Mouse (Mus musculus) frontal cortex, postnatal 10 days (tissue): ENCODE measurements at regions not wholly inside any gene's neighbourhood (a gene's known extent, or its start where the extent isn't known, plus 50 kb on each side); places are given as distances from the start of the nearest gene placed in this dataset.

ENCODE experiments used
- DNase-seq, 2 experiments: peaks; one replicate each; pipeline ENCODE4 v3.0.0; 2022; ENCODE audit warnings: low spot score in 2 of 2, mixed read lengths in 1 of 2

DNA sequence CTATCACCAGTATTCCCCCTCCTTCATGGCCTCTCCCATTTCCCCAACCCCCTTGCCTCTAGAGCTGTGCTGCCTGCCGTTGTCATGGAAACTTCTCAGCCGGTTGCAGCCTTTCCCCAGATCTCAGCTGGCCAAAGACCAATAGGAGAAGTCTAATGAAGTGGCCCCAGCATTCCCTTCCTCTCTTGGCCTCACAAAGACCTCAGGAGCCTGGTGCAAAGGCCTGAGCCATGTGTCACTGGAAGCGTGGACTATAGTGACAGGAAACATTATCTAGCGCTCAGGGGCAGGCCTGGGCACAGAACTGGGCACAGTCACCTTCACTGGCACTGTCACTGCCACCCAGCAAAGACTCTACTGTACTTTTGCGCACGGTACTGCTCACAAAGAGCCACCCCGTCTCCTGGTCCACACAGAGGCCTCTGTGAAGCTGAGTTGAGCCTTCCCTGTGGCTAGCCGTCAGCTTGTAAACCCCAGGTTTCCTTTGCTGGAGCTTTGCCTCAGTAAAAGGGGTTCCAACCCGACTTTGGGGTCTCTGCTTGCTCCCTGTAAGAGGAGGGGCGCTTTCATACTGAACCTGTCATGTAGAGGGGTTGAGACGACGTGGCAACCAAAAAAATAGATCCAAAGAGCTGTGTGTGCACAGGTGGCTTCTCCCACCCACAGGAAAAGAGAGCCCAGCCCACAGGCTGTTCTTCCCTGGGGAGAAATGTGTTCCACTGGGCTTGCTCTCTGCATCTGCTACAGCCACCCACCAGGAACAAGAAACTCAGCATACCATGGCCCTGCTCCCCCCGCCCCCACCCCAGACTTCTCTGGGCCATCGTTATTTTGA is 282.5 kb upstream of the Gjb5 start:
- peak; percentile 57 to 66 for DNase-seq

DNA sequence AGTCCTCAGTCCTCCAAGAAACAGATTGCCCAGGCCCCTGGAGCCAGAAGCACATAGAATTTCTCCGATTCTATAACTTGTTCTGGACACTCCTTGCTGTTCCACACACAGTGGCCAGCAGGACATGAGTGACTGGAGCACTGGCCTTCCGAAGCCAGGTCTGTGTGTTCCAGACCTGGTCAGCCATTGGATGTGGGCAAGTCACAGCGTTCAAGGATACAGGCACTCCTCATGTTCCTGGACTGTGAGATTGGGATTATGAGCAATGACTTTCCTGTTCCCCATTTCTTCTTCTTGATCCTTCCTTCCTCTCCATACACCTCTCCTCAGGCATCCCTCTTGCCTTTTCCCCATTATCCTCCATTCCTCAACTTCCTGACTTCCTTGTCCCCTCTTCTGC is 281.8 kb upstream of the Gjb5 start:
- DNase-seq = no peak

DNA sequence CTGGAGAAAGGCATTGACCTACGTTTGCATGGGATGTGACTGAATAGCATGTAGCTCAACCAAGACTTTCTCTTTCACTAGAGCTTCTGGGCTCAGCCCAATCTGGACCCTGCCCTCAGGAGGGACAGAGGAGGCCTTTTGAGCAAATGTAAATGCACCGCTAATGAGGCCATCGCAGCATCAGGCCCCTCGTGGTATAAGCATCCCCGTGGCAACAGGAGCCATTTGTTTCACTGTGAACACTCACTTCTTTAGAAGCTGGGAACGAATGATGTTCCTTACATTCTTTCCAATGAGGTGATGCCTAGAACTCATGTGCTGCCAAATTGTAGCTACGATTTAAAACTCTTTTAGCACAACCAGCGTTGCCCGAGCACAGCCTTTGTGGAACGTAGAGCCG is 279.0 kb upstream of the Gjb5 start:
- no peak for DNase-seq

DNA sequence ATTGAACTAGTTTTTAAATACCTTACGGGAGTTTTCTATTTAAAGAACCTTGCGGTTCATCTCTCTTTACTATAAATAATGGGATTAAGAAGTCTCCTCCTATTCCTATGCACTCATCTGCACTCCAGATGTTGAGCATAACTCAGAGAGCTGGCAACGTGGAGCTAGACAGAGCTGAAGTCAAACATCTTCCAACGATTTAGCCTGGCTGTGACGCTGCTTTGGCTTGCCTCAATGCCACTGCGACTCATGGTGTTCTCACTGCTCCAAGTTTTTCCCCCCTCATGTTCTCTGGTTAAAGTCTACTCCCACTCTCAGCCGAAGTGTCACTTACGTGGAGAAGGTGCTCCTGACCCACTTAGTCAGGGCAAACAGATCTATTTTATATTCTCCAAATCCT is 277.3 kb upstream of the Gjb5 start:
- no peak for DNase-seq

DNA sequence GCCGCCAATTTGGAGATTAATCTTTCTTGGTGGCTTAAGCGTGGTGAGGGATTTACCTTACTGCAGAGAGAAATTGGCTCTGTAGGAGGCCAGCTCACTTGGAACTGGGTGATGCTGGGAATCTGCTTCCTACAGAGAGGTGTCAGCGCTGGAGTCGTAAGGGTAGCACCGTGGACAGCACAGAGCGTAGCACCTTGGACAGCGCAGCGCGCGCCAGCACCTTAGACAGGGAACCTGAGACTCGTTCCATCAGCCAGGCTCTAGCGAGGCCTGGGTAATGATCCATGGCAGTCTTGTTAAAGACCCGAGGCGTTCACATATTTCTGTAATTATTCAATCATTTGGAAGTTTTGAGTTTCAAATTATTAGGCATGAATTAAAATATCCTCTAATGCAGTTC is 261.9 kb upstream of the Gjb5 start:
- no peak for DNase-seq

DNA sequence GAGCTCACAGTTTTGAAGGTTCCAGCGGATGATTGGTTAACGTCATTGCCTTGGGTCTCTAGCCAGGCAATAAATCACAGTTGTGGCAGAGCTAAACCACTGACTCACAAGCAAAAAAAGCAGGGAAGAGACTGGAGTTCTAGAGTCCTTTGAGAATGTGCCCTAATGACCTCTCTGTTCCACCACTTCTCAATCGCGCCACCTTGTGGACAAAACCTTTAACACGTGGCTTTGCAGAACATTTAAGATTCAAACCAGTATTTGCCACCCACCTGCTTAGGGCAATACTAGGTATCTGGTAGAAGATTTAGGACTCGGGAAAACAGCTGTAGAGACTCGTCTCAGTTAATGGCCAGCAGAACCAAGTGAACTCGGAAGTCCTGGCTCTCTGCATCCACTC is 254.8 kb upstream of the Gjb5 start:
- DNase-seq = no peak

DNA sequence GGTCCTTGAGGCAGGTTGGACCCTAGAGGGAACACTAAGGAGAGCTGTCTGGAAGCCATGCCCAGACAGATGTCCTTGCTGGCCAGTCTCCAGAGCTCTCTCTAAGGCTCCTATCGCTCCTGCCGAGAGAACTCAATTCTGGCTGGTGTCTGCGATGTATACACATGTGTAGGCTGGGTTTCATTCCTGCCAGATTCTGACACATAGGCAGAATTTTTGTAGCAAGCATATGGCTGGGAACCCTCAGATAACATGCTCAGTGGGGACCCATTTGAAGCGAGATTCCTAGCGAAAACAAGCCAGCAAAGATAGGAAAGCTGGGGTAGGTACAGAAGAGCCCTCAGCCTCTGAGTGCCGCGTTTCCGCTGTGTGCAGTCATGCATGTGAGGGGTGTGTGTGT is 242.9 kb upstream of the Gjb5 start:
- peak; percentile 32 to 54 for DNase-seq

DNA sequence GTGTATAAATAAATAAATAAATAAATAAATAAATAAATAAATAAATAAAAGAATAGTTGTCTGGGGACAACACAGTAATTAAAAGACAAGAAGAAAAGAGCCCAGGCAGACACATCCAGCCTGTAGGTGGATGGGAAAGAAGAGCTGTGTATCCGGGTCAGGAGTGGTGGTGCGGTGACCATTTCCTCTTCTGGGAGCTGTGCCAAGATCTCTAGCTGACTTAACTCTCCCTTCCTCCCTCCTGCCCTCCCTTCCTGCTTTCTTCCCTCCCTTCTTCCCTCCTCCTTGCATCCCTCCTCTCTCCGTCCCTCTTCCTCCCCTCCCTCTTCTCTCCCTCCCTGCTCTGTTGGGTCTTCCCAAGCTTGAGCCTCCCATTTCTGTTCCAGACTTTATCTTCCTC is 240.6 kb upstream of the Gjb5 start:
- no peak for DNase-seq

DNA sequence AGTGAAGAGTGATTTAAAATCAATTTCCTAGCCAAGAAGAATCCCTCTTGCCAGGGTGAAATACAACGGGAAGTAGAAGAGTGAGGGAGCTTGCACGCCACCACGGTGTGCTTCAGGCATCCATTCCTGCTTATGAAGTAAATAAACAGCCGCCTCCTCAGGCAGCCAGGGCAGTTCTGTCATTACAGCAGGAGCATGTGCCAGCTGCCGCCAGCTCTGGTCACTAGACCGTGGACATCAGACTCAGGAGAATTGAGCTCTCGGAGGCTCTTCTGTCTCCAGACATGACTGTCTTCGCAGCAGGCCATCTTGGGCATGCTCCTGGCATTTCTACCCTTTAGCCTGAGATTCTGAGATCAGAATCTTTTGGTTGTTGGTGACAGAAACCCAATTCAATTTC is 236.1 kb upstream of the Gjb5 start:
- no peak for DNase-seq

DNA sequence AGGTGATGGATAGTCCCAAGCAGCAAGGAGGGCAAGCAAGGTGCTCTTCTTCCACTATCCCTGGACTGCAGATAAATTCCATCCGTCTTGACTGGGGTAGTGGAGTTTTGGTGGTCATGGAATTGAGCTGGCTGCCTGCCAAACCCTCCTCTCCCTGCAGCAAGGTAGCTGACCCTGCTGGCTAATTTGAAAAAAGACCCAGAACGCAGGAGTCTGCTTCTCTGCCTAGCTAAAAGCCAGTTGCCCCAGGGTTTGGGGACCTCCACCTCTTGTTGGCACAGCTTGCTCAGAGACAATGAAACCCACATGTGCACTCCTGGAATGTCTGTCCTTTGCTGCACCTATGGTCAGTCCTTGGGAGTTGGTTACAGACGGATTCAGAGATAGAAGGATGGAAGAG is 233.6 kb upstream of the Gjb5 start:
- no peak for DNase-seq

DNA sequence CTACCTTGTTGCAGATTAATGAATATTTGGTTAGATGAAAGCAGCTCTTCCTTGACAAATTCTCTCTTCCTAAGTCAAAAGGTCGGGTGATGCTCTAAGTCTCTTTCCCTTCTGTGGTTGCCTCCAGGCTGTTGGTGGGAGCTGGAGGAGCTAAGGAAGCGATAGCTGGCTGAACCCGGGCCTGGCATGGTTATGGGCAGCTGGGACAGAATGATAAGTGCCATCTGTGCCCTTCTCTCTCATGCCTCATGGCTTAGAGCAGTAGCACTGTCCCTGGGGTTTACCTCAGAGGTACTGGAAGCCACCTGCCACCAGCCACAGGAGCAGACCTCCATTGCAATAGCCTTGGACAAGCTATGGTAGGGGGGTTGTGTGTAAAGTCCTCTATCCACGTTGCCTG is 228.8 kb upstream of the Gjb5 start:
- DNase-seq = no peak

DNA sequence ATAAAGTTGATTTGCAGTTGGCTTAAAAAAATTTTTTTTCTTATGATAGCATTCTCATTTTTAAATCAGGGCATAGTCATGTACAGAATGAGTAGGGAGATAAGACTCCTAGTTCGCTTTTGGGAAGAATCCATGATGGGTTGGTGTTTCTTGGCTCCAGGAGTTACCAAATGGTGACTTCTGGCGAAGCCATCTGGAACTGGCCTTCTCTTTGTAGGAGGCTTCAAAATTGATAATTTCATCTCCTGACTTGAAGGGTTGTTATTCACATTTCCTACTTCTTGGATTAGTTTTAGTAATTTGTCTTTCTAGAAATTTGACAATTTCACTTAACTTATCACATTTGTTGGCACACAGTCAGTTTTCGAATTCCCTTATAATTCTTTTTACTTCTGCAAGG is 218.5 kb upstream of the Gjb5 start:
- no peak for DNase-seq

DNA sequence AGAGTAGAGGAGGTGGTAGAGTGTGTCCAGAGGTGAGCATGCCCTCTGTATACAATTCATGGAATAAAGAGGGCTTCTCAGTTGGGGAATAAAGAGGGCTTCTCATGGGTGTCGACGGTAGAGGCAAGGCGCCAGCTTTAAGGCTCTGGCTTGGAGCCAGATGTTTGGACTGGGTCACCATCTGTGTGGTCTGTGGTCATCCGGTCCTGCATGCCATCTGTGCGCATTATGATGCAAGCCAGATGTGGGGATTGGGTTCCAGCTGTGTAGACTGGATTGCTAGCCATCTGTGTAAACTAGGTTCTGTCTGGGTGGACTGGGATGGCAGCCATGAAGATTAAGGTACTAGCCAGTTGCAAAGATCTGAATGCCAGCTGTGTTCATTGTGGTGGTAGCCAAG is 204.6 kb upstream of the Gjb5 start:
- no peak for DNase-seq

DNA sequence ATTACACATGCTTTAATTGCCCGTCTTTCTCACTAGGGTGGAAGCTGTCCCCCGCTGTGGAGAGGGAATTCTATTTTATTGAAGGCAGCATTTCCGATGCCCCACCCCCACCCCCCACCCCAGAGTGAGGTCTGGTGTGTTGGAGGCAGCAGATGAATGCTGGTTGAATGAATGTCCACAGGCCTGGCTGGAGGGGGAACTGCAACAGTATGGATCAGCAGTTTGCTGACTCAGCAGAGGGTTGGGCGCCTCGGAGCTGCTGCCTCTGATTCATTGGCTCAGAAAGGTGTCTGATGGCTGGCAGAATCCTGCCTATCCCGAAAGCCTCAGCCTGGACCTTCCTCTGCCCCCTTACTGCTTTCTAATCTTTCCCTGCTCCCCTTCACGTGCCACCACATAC is 200.6 kb upstream of the Gjb5 start:
- no peak for DNase-seq

DNA sequence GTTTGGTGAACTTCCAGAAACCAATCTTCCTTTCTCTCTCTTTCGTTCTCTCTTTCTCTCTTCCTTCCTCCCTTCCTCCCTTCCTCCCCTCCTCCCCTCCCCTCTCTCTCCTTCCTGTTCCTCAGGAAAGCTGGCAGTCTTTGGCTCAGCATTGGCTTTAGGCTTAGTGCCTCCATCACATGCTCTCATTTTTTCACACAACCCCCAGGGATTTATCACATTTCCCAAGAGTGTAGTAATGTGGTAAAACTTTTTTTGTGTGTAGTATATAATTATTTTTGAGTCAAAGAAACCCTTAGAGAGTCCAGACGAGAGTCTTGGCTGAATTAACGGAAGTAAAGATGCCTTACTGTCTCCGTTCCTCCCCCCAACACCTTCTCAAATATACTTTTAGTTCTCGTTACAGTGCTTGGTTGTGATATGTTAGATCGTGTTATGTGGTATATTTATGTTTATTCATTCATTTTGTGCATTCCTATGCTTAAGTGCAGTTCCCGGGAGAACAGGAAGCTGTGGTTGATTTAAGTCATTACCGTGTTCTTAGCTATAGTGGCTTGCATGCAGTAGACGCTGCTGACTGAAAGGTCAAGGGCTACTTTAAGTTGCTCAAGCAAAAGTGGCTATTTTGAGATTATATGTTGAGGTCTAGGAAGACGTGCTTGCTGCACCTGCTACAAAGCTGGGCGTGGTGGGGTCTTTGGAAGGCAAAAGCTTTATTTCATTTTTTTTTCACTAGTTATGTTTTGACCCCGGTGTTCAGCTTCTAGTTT is 194.7 kb upstream of the Gjb5 start:
- DNase-seq = no peak

DNA sequence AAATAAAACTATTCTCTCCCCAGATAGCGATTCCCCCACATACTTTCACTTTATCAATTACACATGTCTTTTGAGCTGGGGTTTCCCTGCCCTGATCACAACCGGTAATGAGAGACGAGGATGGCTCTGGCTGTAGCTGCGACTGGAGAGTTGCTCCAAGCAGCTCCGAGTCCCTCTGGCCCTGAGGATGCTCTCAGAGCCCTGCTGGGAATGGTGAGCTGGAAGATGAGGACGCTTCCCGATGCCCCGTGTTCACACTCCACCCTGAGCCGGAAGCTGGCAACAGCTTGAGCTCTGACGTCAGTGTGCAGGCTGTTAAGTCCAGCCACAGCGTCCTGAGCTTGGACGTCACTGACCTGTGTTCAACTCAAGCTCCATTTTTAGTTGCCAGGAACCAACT is 191.6 kb upstream of the Gjb5 start:
- no peak for DNase-seq

DNA sequence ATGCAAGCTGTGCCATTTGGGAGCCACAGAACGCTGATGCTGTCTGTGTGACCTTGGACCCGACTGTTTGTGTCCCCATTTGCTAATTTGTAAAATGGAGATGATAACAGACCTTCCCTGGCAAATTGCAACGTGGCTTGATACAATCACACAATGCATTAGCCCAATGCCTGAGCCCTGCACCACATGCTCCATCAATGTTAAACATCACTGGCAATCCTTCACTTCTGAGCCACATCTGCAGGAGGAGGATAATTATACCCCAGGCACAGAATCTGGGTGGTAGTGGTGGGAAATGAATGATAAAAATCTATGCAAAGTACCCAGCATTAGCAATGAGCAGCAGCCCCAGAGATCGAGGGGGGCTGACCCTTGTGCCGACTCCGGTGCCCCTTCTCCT is 191.0 kb upstream of the Gjb5 start:
- DNase-seq = no peak

DNA sequence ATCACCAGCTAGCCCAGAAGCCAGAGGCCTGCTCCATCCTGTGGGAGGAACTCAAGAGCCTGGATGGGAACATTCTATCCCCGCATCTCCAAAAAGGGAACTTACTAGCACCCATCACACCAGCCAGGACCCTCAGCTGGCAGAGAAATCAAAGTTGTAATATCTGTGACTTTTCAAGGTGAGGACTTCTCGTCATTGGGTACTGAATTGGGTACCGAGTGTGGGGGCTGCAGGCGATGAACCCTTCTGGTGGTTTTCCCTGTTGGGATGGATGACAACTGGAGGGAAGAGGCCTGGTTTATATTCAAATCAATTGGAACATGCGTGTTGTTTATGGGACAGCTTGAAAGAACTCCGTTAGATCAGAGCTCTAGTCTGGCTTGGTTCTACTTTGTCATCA is 187.1 kb upstream of the Gjb5 start:
- no peak for DNase-seq

DNA sequence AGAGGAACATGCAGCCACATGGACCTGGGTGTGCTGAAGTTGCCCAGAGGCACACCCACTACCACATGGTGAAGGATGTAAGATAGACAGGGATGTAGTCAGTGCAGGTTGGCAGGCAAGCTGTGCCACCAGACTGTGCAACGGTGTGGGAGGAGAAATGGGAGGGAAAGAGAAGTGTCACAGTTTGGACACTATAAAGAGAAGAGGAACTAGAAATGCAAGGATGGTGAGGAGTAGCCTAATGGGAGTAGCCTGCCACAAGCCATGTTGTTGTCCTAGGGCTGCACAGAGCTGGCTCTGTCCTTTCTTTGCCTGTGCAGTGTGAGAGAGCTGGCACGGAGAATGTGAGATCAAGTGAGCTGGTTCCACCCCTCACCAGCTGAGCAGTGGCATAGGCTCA is 185.3 kb upstream of the Gjb5 start:
- DNase-seq = no peak

DNA sequence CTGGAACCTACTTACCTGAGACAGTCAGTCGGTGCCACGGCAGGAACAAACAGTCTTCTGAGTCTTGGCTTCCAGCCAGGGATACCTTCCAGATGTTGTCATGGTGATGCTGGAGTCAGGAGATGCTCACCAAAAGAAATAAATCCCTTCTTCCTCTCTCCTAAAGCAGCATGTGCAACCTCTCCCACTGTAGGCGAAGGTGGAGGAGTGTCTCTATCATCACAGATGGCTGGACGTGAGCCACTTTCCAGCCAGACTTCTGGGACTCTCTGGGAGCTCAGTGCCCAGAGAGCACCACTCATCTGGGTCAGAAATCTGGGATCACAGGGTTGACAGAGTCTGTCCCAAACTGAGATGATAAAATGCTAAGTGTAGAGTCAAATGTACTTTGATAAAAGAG is 184.8 kb upstream of the Gjb5 start:
- no peak for DNase-seq

DNA sequence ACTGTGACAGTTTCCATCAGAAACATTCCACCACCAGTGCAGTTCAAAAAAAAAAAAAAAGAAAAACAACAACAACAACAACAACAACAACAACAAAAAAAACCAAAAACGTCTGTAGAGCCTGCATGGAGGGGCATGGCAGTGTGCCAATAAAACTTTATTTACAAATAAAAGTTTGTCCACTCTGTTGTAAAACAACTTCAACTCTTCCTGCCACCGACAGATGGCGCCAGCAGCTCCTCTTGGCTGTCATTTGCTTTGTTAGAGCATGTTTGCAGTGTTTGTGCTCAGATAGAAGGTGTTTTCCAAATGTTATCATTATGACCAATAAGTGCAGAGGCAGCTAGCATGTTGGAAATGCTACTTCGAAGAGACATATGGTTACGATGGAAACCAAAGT is 179.0 kb upstream of the Gjb5 start:
- DNase-seq = peak in 1 of 2 experiments; percentile 26

DNA sequence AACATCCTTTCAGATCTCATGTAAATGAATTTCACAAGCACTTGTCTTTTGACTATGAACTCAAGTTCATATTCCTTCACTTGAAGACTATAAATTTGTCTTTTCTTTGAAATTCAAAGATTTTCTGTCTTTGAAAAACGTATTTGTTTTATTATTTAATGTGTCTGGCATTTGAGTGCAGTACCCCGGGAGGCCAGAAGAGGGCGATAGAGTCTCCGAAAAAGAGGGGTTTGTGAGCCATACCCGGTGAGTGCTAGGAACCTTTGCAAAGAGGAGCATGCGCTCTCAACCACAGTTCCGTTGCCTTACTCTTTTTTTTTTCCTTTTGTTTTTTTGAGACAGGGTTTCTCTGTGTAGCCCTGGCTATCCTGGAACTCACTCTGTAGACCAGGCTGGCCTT is 177.6 kb upstream of the Gjb5 start:
- no peak for DNase-seq

DNA sequence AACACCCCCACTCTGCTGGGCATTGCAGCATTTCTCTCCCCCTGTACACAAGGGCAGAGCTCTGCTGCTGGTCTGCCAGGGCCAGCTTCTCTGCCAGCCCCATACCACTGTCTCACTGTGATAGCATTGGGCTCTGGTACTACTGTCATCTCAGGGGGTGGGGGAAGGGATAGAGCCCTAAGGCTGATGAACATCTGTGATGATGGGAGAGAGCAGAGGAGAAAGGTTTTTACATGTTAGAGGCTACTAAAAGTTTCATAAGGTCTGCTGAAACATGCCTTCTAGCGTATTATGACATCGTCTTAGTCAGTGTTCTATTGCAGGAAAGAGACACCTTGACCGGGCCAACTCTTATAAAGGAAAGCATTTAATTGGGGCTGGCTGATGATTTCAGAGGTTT is 176.4 kb upstream of the Gjb5 start:
- DNase-seq = no peak
